Mouse (Mus musculus): ENCODE measurements around the gene Gabrb1. TPM values are rescaled to one million over a fixed set of nuclear protein-coding genes. Genes with fewer than 3 reads are reported as not detected.

Gene Gabrb1
- polyA plus RNA-seq, 1 experiment, result 0.01 TPM

DNA sequence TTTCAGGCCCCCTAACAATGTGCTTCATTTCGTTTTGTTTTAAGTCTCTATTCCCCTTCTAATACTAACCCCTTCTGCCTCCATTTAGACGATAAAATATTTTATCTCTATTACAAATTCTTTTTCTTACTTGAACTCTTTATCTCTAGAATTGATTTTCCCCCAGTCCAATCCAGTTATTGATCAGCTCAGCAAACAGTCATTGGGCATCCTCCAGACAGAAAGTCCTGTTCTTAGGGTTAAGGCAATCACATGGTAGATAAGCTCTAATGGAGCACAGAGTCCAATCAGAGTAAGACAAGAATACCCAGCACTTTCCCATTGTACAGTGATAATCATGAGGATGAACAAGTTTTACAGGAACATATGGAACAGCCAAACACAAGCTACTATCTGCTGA is 172.4 kb downstream of the Gabrb1 start:
- no peaks in the 10 kb centered on the region for H3K79me2 ChIP-seq (ENCODE audit: control insufficient read depth, insufficient read depth)
- H3K79me3 ChIP-seq (ENCODE audit: low read depth), result no peaks in the 10 kb centered on the region
- no peak overlapping the region for H3K4me3 ChIP-seq (ENCODE audit: insufficient read depth, poor library complexity, severe bottlenecking)
- TF ChIP-seq MYOD1 (IDR thresholded peaks at IDR 0.05; ENCODE audit: control insufficient read depth, insufficient read length, low read depth) (no peak), CEBPB (IDR thresholded peaks at IDR 0.05; ENCODE audit: low read depth) (no peak), MYOG (IDR thresholded peaks at IDR 0.05; ENCODE audit: control insufficient read depth, extremely low read depth, insufficient read length) (no peak), MAX (IDR thresholded peaks at IDR 0.05) (no peak), FOSL1 (IDR thresholded peaks at IDR 0.05; ENCODE audit: insufficient read depth, low read length, poor library complexity, severe bottlenecking) (no peak), USF1 (IDR thresholded peaks at IDR 0.05; ENCODE audit: low read depth) (no peak), CTCF (IDR thresholded peaks at IDR 0.05; ENCODE audit: control insufficient read depth, insufficient read depth, insufficient read length) (no peak)
- H3ac ChIP-seq (ENCODE audit: control insufficient read depth, insufficient read length, low read depth), result no peak overlapping the region
- no peaks in the 10 kb centered on the region for H3K36me3 ChIP-seq (ENCODE audit: control insufficient read depth, insufficient read depth)
- H3K27me3 ChIP-seq (ENCODE audit: control insufficient read depth, insufficient read depth, insufficient read length), result no peaks in the 10 kb centered on the region

DNA sequence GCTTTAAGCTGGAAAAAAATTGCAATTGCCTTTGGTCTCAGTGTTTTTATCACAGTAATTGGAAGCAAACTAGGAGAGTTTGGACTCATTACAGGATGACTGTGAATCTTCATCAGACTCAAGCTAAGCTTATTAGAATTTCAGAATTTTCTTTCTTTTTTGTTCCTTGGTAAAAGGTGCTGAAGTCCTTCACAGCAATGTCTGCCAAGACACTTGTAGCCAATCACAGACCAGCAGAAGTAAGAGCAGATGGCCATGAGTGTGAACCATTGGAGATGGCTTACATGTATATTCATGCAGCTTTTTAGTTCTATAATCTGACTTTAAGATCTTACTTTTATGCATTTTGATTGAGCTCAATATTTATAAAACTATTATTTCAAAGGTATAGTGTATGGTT is 184.3 kb downstream of the Gabrb1 start:
- Histone ChIP-seq H3ac (ENCODE audit: control insufficient read depth, insufficient read length, low read depth) (no peak overlapping the region), H3K79me3 (ENCODE audit: low read depth) (no peaks in the 10 kb centered on the region), H3K4me3 (ENCODE audit: insufficient read depth, poor library complexity, severe bottlenecking) (no peak overlapping the region), H3K36me3 (ENCODE audit: control insufficient read depth, insufficient read depth) (no peaks in the 10 kb centered on the region), H3K79me2 (ENCODE audit: control insufficient read depth, insufficient read depth) (no peaks in the 10 kb centered on the region), H3K27me3 (ENCODE audit: control insufficient read depth, insufficient read depth, insufficient read length) (no peaks in the 10 kb centered on the region)
- no peak for TF ChIP-seq MYOD1 (IDR thresholded peaks at IDR 0.05; ENCODE audit: control insufficient read depth, insufficient read length, low read depth)
- TF ChIP-seq FOSL1 (IDR thresholded peaks at IDR 0.05; ENCODE audit: insufficient read depth, low read length, poor library complexity, severe bottlenecking), result no peak
- no peak for TF ChIP-seq CEBPB (IDR thresholded peaks at IDR 0.05; ENCODE audit: low read depth)
- no peak for TF ChIP-seq MYOG (IDR thresholded peaks at IDR 0.05; ENCODE audit: control insufficient read depth, extremely low read depth, insufficient read length)
- TF ChIP-seq MAX (IDR thresholded peaks at IDR 0.05), result no peak

DNA sequence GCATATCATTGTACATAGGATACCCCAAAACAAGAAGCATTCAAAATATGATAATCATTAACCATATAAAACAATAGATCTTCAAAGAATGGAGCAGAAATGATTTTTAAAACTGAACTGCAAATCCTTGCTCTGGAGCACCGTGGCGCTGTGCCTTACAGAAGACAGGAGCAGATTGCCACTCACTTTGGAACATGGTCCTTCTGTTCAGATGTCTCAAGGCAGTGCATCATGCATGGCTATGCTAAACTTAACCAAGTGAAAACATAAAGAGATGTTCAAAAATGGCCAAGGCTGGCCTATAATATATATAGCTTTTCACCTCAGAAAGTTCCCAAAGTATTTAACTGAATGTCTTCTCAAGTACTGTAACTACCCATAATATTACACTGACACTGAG is 240.3 kb downstream of the Gabrb1 start:
- no peak overlapping the region for H3K4me3 ChIP-seq (ENCODE audit: insufficient read depth, poor library complexity, severe bottlenecking)
- TF ChIP-seq USF1 (IDR thresholded peaks at IDR 0.05; ENCODE audit: low read depth), result no peak
- no peak for TF ChIP-seq MYOG (IDR thresholded peaks at IDR 0.05; ENCODE audit: control insufficient read depth, extremely low read depth, insufficient read length)
- TF ChIP-seq MYOD1 (IDR thresholded peaks at IDR 0.05; ENCODE audit: control insufficient read depth, insufficient read length, low read depth), result no peak
- no peak for TF ChIP-seq FOSL1 (IDR thresholded peaks at IDR 0.05; ENCODE audit: insufficient read depth, low read length, poor library complexity, severe bottlenecking)
- no peak for TF ChIP-seq MAX (IDR thresholded peaks at IDR 0.05)
- no peak for TF ChIP-seq CEBPB (IDR thresholded peaks at IDR 0.05; ENCODE audit: low read depth)
- TF ChIP-seq CTCF (IDR thresholded peaks at IDR 0.05; ENCODE audit: control insufficient read depth, insufficient read depth, insufficient read length), result no peak
- H3K79me2 ChIP-seq (ENCODE audit: control insufficient read depth, insufficient read depth), result no peaks in the 10 kb centered on the region
- H3K36me3 ChIP-seq (ENCODE audit: control insufficient read depth, insufficient read depth), result no peaks in the 10 kb centered on the region
- H3K27me3 ChIP-seq (ENCODE audit: control insufficient read depth, insufficient read depth, insufficient read length), result no peaks in the 10 kb centered on the region
- no peaks in the 10 kb centered on the region for H3K79me3 ChIP-seq (ENCODE audit: low read depth)
- no peak overlapping the region for H3ac ChIP-seq (ENCODE audit: control insufficient read depth, insufficient read length, low read depth)

DNA sequence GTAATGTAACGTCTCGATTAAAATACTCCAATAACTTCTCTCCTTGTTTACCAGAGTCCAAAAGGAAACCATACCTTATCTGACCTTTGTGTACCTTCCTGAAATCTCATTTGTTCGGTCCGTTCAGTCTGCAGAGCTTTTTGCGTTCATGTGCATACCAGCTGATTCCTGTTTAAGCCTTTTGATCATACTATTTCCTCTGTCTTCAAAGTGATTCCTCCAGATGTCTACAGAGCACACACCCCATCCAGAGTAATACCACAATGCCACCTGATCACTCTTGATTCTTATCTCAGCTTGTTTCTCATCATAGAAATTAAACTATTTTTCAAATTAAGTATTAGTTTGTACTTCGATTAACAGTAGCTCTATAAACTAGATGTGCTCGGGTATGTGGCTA is 245.5 kb downstream of the Gabrb1 start:
- no peak for TF ChIP-seq MAX (IDR thresholded peaks at IDR 0.05)
- TF ChIP-seq FOSL1 (IDR thresholded peaks at IDR 0.05; ENCODE audit: insufficient read depth, low read length, poor library complexity, severe bottlenecking), result no peak
- TF ChIP-seq MYOD1 (IDR thresholded peaks at IDR 0.05; ENCODE audit: control insufficient read depth, insufficient read length, low read depth), result no peak
- TF ChIP-seq MYOG (IDR thresholded peaks at IDR 0.05; ENCODE audit: control insufficient read depth, extremely low read depth, insufficient read length), result no peak
- no peak for TF ChIP-seq CTCF (IDR thresholded peaks at IDR 0.05; ENCODE audit: control insufficient read depth, insufficient read depth, insufficient read length)
- TF ChIP-seq USF1 (IDR thresholded peaks at IDR 0.05; ENCODE audit: low read depth), result no peak
- TF ChIP-seq CEBPB (IDR thresholded peaks at IDR 0.05; ENCODE audit: low read depth), result no peak
- H3K4me3 ChIP-seq (ENCODE audit: insufficient read depth, poor library complexity, severe bottlenecking), result no peak overlapping the region

DNA sequence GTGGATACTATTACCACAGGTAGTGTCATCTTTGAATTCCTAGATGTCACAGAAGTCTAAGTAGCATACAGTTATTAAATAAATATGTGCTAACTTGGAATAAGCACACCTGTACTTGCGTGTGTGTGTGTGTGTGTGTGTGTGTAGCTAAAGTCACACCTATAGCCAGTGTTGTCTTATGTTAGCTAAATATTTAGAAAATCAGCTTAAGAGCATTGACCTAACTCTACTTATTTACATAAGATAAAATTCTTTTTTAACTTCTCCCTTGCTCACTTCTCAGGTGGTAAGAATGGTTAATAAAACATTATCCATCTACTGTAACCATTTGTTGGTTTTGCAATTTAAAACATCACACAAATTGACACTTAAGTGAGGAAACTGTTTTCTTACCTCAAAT is 256.1 kb downstream of the Gabrb1 start:
- Histone ChIP-seq H3ac (ENCODE audit: control insufficient read depth, insufficient read length, low read depth) (no peak overlapping the region), H3K36me3 (ENCODE audit: control insufficient read depth, insufficient read depth) (no peaks in the 10 kb centered on the region), H3K27me3 (ENCODE audit: control insufficient read depth, insufficient read depth, insufficient read length) (no peaks in the 10 kb centered on the region), H3K79me3 (ENCODE audit: low read depth) (no peaks in the 10 kb centered on the region), H3K79me2 (ENCODE audit: control insufficient read depth, insufficient read depth) (no peaks in the 10 kb centered on the region), H3K4me3 (ENCODE audit: insufficient read depth, poor library complexity, severe bottlenecking) (no peak overlapping the region)
- TF ChIP-seq CEBPB (IDR thresholded peaks at IDR 0.05; ENCODE audit: low read depth) (no peak), MYOD1 (IDR thresholded peaks at IDR 0.05; ENCODE audit: control insufficient read depth, insufficient read length, low read depth) (no peak), MAX (IDR thresholded peaks at IDR 0.05) (no peak), FOSL1 (IDR thresholded peaks at IDR 0.05; ENCODE audit: insufficient read depth, low read length, poor library complexity, severe bottlenecking) (no peak), MYOG (IDR thresholded peaks at IDR 0.05; ENCODE audit: control insufficient read depth, extremely low read depth, insufficient read length) (no peak), CTCF (IDR thresholded peaks at IDR 0.05; ENCODE audit: control insufficient read depth, insufficient read depth, insufficient read length) (no peak), USF1 (IDR thresholded peaks at IDR 0.05; ENCODE audit: low read depth) (no peak)

More for the DNA sequence above, 245.5 kb downstream of the Gabrb1 start:
- Histone ChIP-seq H3K79me2 (ENCODE audit: control insufficient read depth, insufficient read depth) (no peaks in the 10 kb centered on the region), H3K27me3 (ENCODE audit: control insufficient read depth, insufficient read depth, insufficient read length) (no peaks in the 10 kb centered on the region), H3K36me3 (ENCODE audit: control insufficient read depth, insufficient read depth) (no peaks in the 10 kb centered on the region), H3K79me3 (ENCODE audit: low read depth) (no peaks in the 10 kb centered on the region), H3ac (ENCODE audit: control insufficient read depth, insufficient read length, low read depth) (no peak overlapping the region)

DNA sequence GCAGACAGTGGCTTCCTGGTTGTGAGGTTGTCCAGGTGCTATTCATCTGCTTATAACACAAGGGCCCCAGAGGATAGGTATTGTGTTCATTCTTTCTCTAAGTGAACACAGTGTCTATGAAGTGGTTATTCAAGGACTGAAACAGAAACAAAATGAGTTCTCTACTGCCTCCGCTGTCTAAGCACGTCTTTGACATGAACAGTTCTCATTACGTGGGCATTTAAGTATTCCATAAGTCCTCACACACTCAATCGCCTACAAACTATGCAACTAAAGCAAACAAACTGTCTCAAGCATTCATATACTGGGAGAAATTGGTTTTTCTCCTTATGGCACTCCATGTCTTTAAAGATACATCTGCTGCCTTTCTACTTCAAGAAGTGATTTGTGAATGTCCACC is 257.8 kb downstream of the Gabrb1 start:
- Histone ChIP-seq H3K79me3 (ENCODE audit: low read depth) (no peaks in the 10 kb centered on the region), H3K27me3 (ENCODE audit: control insufficient read depth, insufficient read depth, insufficient read length) (no peaks in the 10 kb centered on the region), H3ac (ENCODE audit: control insufficient read depth, insufficient read length, low read depth) (no peak overlapping the region), H3K4me3 (ENCODE audit: insufficient read depth, poor library complexity, severe bottlenecking) (no peak overlapping the region), H3K79me2 (ENCODE audit: control insufficient read depth, insufficient read depth) (no peaks in the 10 kb centered on the region), H3K36me3 (ENCODE audit: control insufficient read depth, insufficient read depth) (no peaks in the 10 kb centered on the region)
- no peak for TF ChIP-seq CEBPB (IDR thresholded peaks at IDR 0.05; ENCODE audit: low read depth)
- no peak for TF ChIP-seq MAX (IDR thresholded peaks at IDR 0.05)
- no peak for TF ChIP-seq USF1 (IDR thresholded peaks at IDR 0.05; ENCODE audit: low read depth)
- TF ChIP-seq MYOG (IDR thresholded peaks at IDR 0.05; ENCODE audit: control insufficient read depth, extremely low read depth, insufficient read length), result no peak
- TF ChIP-seq CTCF (IDR thresholded peaks at IDR 0.05; ENCODE audit: control insufficient read depth, insufficient read depth, insufficient read length), result no peak
- no peak for TF ChIP-seq FOSL1 (IDR thresholded peaks at IDR 0.05; ENCODE audit: insufficient read depth, low read length, poor library complexity, severe bottlenecking)

Measured in C2C12 (cell line).